Mouse (Mus musculus) fibroblast of lung, adult 2 months (primary cell): ENCODE measurements around the gene 1700001C19Rik.

Source experiments
- DNase-seq: peaks from one replicate; pipeline ENCODE4 v3.0.0-alpha.2; 2011; ENCODE audit warnings: low read depth

Gene 1700001C19Rik

DNA sequence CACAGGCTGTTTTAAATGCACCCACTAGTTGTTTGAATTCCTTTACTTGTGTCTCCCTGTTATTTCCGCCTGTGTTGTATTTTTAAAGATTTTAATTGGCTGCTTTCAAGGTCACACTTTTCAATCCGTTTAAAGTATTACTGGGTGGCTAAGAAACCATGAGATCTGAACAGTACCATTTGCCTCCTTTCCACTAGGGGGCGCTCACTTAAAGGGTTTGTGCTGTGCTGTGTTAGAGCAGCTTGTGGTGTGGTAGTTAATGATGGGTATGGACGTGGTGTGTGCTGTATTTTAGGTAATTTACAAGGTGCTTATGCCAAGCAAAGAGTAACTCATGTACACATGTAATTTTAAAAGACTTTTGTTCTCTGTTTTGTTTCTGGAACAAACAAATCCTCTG, 65.7 kb downstream of the 1700001C19Rik start:
- DNase-seq = peak; percentile 31

DNA sequence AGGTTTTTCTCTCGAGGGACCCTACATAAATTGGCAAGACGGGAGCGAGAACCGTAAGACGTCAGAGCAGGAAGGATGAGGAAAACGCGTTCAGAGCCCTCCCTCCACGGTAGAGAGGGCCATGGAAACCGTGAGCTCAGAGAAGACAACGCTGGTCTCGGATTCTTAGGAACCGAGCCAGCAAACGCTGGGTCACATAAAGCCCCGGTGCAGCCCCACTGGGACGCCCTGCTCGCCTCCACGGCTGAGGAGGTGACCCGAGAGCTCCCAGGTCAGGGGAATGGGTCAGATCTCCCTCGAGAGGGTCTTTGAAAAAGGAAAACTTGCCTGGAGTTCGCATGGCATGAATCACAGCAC, 68.1 kb downstream of the 1700001C19Rik start:
- DNase-seq = no peak

DNA sequence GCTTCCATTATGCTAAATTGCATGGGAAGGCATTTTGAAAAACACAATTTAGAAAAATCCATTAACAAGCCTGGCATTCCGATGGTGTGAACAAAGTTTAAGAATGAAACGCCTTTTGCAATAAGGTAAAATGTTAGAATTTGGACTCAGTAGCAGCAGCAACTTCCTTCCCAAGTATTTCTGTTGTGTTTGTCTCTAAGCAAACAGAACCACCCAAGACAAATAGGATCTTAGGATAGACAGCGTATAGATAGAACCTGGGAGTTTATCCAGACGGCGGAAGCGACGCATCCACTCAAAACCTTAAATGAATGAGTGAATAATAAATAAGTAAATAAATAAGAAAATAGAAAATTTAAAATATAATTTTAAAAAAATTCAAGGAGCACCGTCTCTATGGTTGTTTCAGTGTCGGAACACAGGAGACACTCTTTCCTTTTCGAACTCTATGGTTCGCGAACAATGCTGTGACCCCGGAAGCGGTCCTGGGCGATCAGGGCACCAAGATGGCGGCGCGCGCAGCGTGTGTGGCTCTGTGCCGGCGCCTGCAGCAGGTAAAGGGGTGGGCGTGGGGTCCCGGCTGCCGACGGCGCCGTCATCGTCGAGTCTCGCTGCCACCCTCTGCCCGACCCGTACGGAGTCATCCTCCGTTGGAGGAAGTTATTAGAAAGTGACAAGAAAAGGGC, 68.6 kb downstream of the 1700001C19Rik start, which contains the start of gene Mrps10:
Mrps10 (plus strand) TSS at position 487 of the 686 bp plus-strand sequence.
- DNase-seq = peak; percentile 46
